Mouse (Mus musculus): ENCODE data around the gene Sfmbt1. TPM values are rescaled to one million over a fixed set of nuclear protein-coding genes. Genes with fewer than 3 reads are reported as not detected.

Gene Sfmbt1
- total and polyA plus RNA-seq, 3 experiments = 9.4 to 33.0 (median 13.7) TPM

DNA sequence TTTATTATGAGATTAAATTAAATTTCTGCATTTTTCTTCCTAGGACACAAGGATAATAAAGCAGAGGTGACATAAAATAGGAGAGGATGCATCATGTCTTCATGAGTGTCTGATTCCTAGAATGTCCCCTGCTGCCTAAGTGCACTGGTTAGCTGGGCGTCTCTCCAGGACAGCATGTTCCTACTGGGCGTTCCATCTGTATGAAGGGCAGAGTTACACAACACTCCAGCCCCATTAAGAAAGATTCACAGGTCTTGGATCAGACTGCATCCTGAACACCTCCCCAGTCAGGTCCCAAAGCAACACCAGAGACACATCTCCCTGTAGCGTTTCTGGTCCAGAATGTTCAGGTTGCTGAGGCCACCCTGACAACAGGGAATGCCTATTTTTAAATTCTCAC is 140.7 kb downstream of the Sfmbt1 start:
- H3K27ac ChIP-seq (ENCODE audit: control insufficient read depth, low read depth, low read length) = no peak overlapping the region; the same call in 1 of the 2 replicates
- no peaks in the 10 kb centered on the region for H3K79me2 ChIP-seq (ENCODE audit: control insufficient read depth, insufficient read depth, low read length, poor library complexity)
- H3K4me3 ChIP-seq (ENCODE audit: control insufficient read depth in 1 of 2, insufficient read depth in 1 of 2, low read depth in 2 of 2, low read length in 2 of 2) = no peak overlapping the region
- TF ChIP-seq ELF1 (IDR thresholded peaks at IDR 0.05; ENCODE audit: low read depth, low read length) = no peak
- TF ChIP-seq USF2 (IDR thresholded peaks at IDR 0.05; ENCODE audit: borderline replicate concordance in 1 of 2, insufficient read depth in 1 of 2, low read depth in 1 of 2, low read length in 2 of 2) = no peak
- no peak for TF ChIP-seq MYB (IDR thresholded peaks at IDR 0.05; ENCODE audit: low read depth, low read length)
- TF ChIP-seq MYC (IDR thresholded peaks at IDR 0.05; ENCODE audit: low read depth, low read length) = no peak
- TF ChIP-seq JUND (IDR thresholded peaks at IDR 0.05; ENCODE audit: low read depth, low read length) = no peak
- no peak for TF ChIP-seq NRF1 (IDR thresholded peaks at IDR 0.05; ENCODE audit: insufficient read depth, low read depth, low read length, poor library complexity, severe bottlenecking)
- TF ChIP-seq KAT2A (conservative IDR thresholded peaks at IDR 0.05; ENCODE audit: low read depth, low read length) = no peak
- no peak for TF ChIP-seq RCOR1 (IDR thresholded peaks at IDR 0.05; ENCODE audit: low read depth, low read length)
- TF ChIP-seq TAL1 (IDR thresholded peaks at IDR 0.05; ENCODE audit: low read length) = no peak
- no peak for TF ChIP-seq MAFK (IDR thresholded peaks at IDR 0.05; ENCODE audit: borderline replicate concordance, low read depth, low read length)
- TF ChIP-seq NELFE (IDR thresholded peaks at IDR 0.05; ENCODE audit: low read depth, low read length) = no peak
- H3K9ac ChIP-seq (ENCODE audit: control insufficient read depth, low read depth, low read length, poor library complexity, severe bottlenecking) = no peak overlapping the region
- no peaks in the 10 kb centered on the region for H3K27me3 ChIP-seq (ENCODE audit: control insufficient read depth in 1 of 2, insufficient read depth in 2 of 2, low read length in 2 of 2)
- H3K36me3 ChIP-seq (ENCODE audit: control insufficient read depth in 1 of 2, insufficient read depth in 2 of 2, low read length in 2 of 2) = peaks cover 2 to 24% of the 10 kb centered on the region in 2 experiments; a peak in 3 of 4 replicates
- peaks cover 22 to 28% of the 10 kb centered on the region in 2 experiments for H3K4me1 ChIP-seq (ENCODE audit: control insufficient read depth in 1 of 2, insufficient read depth in 2 of 2, low read length in 2 of 2)
- no peaks in the 10 kb centered on the region for H3K9me3 ChIP-seq (replicated peaks; ENCODE audit: insufficient read depth, low read length)
- DNase-seq (ENCODE audit: low read depth, low spot score) = no peak

DNA sequence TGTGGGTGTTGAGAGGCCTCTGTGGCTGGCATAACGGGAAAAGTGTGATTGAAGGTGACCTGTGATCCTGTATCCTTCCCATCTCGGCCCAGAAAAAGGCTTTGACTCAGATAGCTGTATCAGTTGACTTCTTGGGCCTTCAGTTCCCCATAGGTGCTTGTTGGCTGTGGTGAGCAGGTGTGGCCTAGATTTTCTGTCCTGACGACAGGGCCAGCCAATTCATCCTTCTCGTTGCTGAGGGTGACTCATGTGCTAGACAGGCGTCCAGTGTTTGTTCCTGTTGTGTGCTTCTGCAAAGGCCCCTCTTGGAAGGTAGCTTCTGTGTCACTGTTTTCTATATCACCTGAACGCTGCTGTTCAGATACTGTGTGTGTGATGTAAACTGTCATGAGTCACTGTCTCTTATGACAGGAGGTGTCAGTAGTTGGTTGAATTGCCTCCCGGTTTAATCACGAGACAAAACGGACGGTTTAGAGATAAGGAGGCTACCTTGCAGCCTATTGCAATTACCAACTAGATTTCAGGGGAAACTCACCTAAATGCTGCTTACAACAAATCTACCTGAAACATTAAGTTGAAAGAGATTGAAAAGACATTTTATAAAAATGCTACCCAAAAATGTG is 142.3 kb downstream of the Sfmbt1 start:
- H3K27ac ChIP-seq (ENCODE audit: control insufficient read depth, low read depth, low read length) = peak overlapping the region; percentile 95
- H3K36me3 ChIP-seq (ENCODE audit: control insufficient read depth in 1 of 2, insufficient read depth in 2 of 2, low read length in 2 of 2) = peaks cover 2 to 24% of the 10 kb centered on the region in 2 experiments; a peak in 3 of 4 replicates
- H3K9me3 ChIP-seq (replicated peaks; ENCODE audit: insufficient read depth, low read length) = no peaks in the 10 kb centered on the region
- H3K79me2 ChIP-seq (ENCODE audit: control insufficient read depth, insufficient read depth, low read length, poor library complexity) = no peaks in the 10 kb centered on the region
- H3K4me3 ChIP-seq (ENCODE audit: control insufficient read depth in 1 of 2, insufficient read depth in 1 of 2, low read depth in 2 of 2, low read length in 2 of 2) = no peak overlapping the region
- H3K4me1 ChIP-seq (ENCODE audit: control insufficient read depth in 1 of 2, insufficient read depth in 2 of 2, low read length in 2 of 2) = peaks cover 22 to 28% of the 10 kb centered on the region in 2 experiments
- peak; percentile 79 for DNase-seq (ENCODE audit: low read depth, low spot score)
- no peaks in the 10 kb centered on the region for H3K27me3 ChIP-seq (ENCODE audit: control insufficient read depth in 1 of 2, insufficient read depth in 2 of 2, low read length in 2 of 2)
- H3K9ac ChIP-seq (ENCODE audit: control insufficient read depth, low read depth, low read length, poor library complexity, severe bottlenecking) = peak overlapping the region; percentile 39
- TF ChIP-seq TCF12 (IDR thresholded peaks at IDR 0.05; ENCODE audit: low read depth, low read length) (peak; percentile 87), EP300 (IDR thresholded peaks at IDR 0.05; ENCODE audit: low read depth in 1 of 2, low read length in 2 of 2) (peak; percentile 79 to 93), CTCF (IDR thresholded peaks at IDR 0.05 in 2 of 3, conservative IDR thresholded peaks at IDR 0.05 in 1 of 3; ENCODE audit: control insufficient read depth in 1 of 3, insufficient read depth in 1 of 3, low read depth in 2 of 3, low read length in 3 of 3, poor library complexity in 1 of 3, severe bottlenecking in 1 of 3) (no peak), POLR2AphosphoS2 (IDR thresholded peaks at IDR 0.05; ENCODE audit: low read length) (0 out of 2 replicates have a peak, but pooled peaks have one; percentile 28), RCOR1 (IDR thresholded peaks at IDR 0.05; ENCODE audit: low read depth, low read length) (peak; percentile 57; the same call in 1 of the 2 replicates), MXI1 (IDR thresholded peaks at IDR 0.05; ENCODE audit: low read depth, low read length) (peak; percentile 64; the same call in 1 of the 2 replicates), NRF1 (IDR thresholded peaks at IDR 0.05; ENCODE audit: insufficient read depth, low read depth, low read length, poor library complexity, severe bottlenecking) (no peak), USF1 (IDR thresholded peaks at IDR 0.05; ENCODE audit: low read depth, low read length) (peak; percentile 77), MYB (IDR thresholded peaks at IDR 0.05; ENCODE audit: low read depth, low read length) (peak; percentile 86), KAT2A (conservative IDR thresholded peaks at IDR 0.05; ENCODE audit: low read depth, low read length) (0 out of 2 replicates have a peak, but pooled peaks have one; percentile 50), GATA1 (IDR thresholded peaks at IDR 0.05; ENCODE audit: low read depth, low read length) (peak; percentile 68), MAX (IDR thresholded peaks at IDR 0.05; ENCODE audit: low read length) (peak; percentile 55), SIN3A (IDR thresholded peaks at IDR 0.05; ENCODE audit: low read length) (peak; percentile 78), ETS1 (IDR thresholded peaks at IDR 0.05; ENCODE audit: low read depth, low read length) (peak; percentile 95), ZKSCAN1 (IDR thresholded peaks at IDR 0.05; ENCODE audit: low read depth, low read length) (no peak), POLR2A (IDR thresholded peaks at IDR 0.05; ENCODE audit: control insufficient read depth in 1 of 2, insufficient read depth in 1 of 2, low read depth in 1 of 2, low read length in 2 of 2, poor library complexity in 1 of 2) (no peak), BHLHE40 (IDR thresholded peaks at IDR 0.05; ENCODE audit: borderline replicate concordance, low read depth, low read length) (peak; percentile 98), NELFE (IDR thresholded peaks at IDR 0.05; ENCODE audit: low read depth, low read length) (no peak), MYC (IDR thresholded peaks at IDR 0.05; ENCODE audit: low read depth, low read length) (0 out of 2 replicates have a peak, but pooled peaks have one; percentile 38)

Data from MEL (cell line).